Mouse (Mus musculus) erythroblast, embryonic 14.5 days (primary cell): ENCODE results near the gene Dpep1.

ENCODE experiments used
- GATA1 ChIP-seq: IDR thresholded peaks from 2 replicates; pipeline ENCODE4 v1.6.1; 2012; ENCODE audit warnings: low read length, inconsistent platforms, mixed read lengths
- TAL1 ChIP-seq: IDR thresholded peaks from 3 replicates; pipeline ENCODE4 v1.6.1; 2012; ENCODE audit warnings: low read length, inconsistent platforms, mixed read lengths

DNA sequence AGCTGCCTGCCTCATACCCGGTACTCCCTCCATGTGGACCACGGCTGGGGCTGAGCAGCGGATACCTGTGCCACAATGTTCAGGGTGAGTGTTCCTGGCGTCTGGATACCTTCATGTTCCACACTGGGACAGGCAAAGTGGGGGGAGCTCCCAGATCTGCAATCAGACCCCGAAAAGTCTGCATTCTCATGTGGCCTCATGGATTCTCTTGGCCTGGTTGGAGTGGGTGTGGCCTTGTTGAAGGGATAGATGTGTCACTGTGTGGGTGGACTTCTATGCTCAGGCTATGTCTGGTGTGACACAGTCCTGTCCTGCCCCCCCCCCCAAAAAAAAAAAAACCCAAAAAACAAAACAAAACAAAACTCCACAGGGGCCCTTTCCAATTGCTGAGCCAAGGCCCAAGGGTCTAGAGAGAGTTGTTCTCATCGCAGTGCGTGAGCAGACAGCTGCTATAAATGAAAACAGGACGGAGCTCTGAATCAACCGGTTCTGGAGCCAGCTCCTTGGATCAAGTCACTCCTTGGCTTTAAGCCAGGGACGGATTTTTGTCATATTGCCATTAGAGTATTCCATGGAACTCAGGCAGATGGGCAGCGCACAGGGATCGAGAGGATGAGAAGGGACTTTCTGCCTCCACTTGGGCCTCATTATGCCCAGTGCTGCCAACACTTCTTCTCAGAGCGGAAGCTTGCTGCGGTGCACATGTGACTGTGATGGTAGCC is 44.1 kb upstream of the Dpep1 start:
- TF ChIP-seq GATA1 = no peak
- no peak for TF ChIP-seq TAL1
